In genomic region chr17:45866876-45867652, GRCm38 (mm10) we compare ENCODE assay signal across 12 mouse cellular contexts.
A peak's percentile ranks its signal among the peaks of the same experiment; 100 is the strongest.
DNase-seq lines count a peak whose midpoint lies in the region; ATAC-seq and TF ChIP-seq lines count a peak whose summit lies in the region.
"Had no signal": no experiment of that assay in that cellular context is flagged by ENCODE, and none has a peak within 500 bp of the region (broad histone marks: within the 10 kb centered on the region; RNA-seq: fewer than 3 reads in every experiment).

No protein-coding gene starts in this region.

- no peak overlapping the region for H3K27ac ChIP-seq in forebrain, embryonic 15.5 days (replicated peaks)

- H3K9me3 ChIP-seq in forebrain, embryonic 15.5 days, result no peaks in the 10 kb centered on the region

- H3K79me3 ChIP-seq in C2C12 (ENCODE audit: low read depth), result no peaks in the 10 kb centered on the region

- DNase-seq in adrenal gland, postnatal 14 days, result peak; percentile 43
- no peak for DNase-seq in adrenal gland, postnatal 25 days
- peak; percentile 80 for DNase-seq in heart, adult 8-10 months (ENCODE audit: low spot score)
- peak; percentile 44 to 46 for DNase-seq in kidney, postnatal 36 days
- no peak for DNase-seq in layer of hippocampus, postnatal 14 days (ENCODE audit: low spot score in 2 of 2)
- no peak for DNase-seq in spleen, adult 12 weeks (ENCODE audit: low spot score)
- DNase-seq: adrenal gland, adult 2 months; B cell, adult 2 months; cerebellum, postnatal 36 days; right cerebral cortex, postnatal 25 days had no signal

- H3K27me3 ChIP-seq in C2C12 (ENCODE audit: control insufficient read depth, insufficient read depth, insufficient read length), result no peaks in the 10 kb centered on the region
- no peaks in the 10 kb centered on the region for H3K27me3 ChIP-seq in forebrain, embryonic 15.5 days

- H3K36me3 ChIP-seq in C2C12 (ENCODE audit: control insufficient read depth, insufficient read depth), result no peaks in the 10 kb centered on the region
- H3K36me3 ChIP-seq in forebrain, embryonic 15.5 days, result no peaks in the 10 kb centered on the region

- WGBS in forebrain, embryonic 15.5 days, result 85% methylated on average over 15 of the region's 15 CpGs

- H3K79me2 ChIP-seq in C2C12 (ENCODE audit: control insufficient read depth, insufficient read depth), result no peaks in the 10 kb centered on the region

- no peak for ATAC-seq in forebrain, embryonic 15.5 days (replicated peaks)

- peaks cover 3% of the 10 kb centered on the region; the same call in 1 of the 2 replicates for H3K4me1 ChIP-seq in forebrain, embryonic 15.5 days

- no peak overlapping the region for H3K9ac ChIP-seq in forebrain, embryonic 15.5 days (replicated peaks)

- H3K4me3 ChIP-seq in C2C12 (ENCODE audit: insufficient read depth, poor library complexity, severe bottlenecking), result no peak overlapping the region
- no peak overlapping the region for H3K4me3 ChIP-seq in forebrain, embryonic 15.5 days

- peak overlapping the region; percentile 9 for H3ac ChIP-seq in C2C12 (ENCODE audit: control insufficient read depth, insufficient read length, low read depth)

- H3K4me2 ChIP-seq in forebrain, embryonic 15.5 days (replicated peaks), result no peak overlapping the region

- no peak for TF ChIP-seq CTCF in C2C12 (IDR thresholded peaks at IDR 0.05; ENCODE audit: control insufficient read depth, insufficient read depth, insufficient read length)

TF ChIP-seq in C2C12, 6 proteins besides CTCF, POLR2A, EP300 and RAD21:
- TF ChIP-seq FOSL1 (IDR thresholded peaks at IDR 0.05; ENCODE audit: insufficient read depth, low read length, poor library complexity, severe bottlenecking), result no peak
- TF ChIP-seq CEBPB (IDR thresholded peaks at IDR 0.05; ENCODE audit: low read depth), result no peak
- TF ChIP-seq MYOG (IDR thresholded peaks at IDR 0.05; ENCODE audit: control insufficient read depth, extremely low read depth, insufficient read length), result no peak
- TF ChIP-seq USF1 (IDR thresholded peaks at IDR 0.05; ENCODE audit: low read depth), result no peak
- peak; percentile 90 for TF ChIP-seq MYOD1 (IDR thresholded peaks at IDR 0.05; ENCODE audit: control insufficient read depth, insufficient read length, low read depth)
- peak; percentile 70 for TF ChIP-seq MAX (IDR thresholded peaks at IDR 0.05)

Comparison
In these comparisons a context has a peak if more than half of its experiments do, and no peak if none do; other contexts are left out.
1. DNase-seq: peak in adrenal gland, postnatal 14 days (single experiment), heart, adult 8-10 months (single experiment) and kidney, postnatal 36 days (2 of 2); none in adrenal gland, postnatal 25 days (single experiment), layer of hippocampus, postnatal 14 days (0 of 2) and spleen, adult 12 weeks (single experiment).